Mouse (Mus musculus): ENCODE measurements around the gene Rassf3.

- TF ChIP-seq POLR2A (IDR thresholded peaks at IDR 0.05; ENCODE audit: control insufficient read depth, extremely low read depth, insufficient read depth, low read length, poor library complexity) (no peak), CTCF (IDR thresholded peaks at IDR 0.05; ENCODE audit: borderline replicate concordance, control insufficient read depth, extremely low read depth, insufficient read depth, low read length, poor library complexity) (no peak)
Observed at GRCm38 (mm10) chr10:121398599-121398998, 77.5 kb downstream of the Rassf3 start.

Data from thymus, adult 2 months (tissue).